Mouse (Mus musculus) monocyte, adult 2 months (primary cell): ENCODE results near the gene Gabpb1.
"Not testable (repeated sequence)": the region's sequence is repeated elsewhere in the genome, so short reads cannot be mapped to it uniquely, and the experiment has no call there.

Source experiments
- DNase-seq, 2 experiments: peaks; one replicate each; pipeline ENCODE4 v3.0.0; 2022; ENCODE audit warnings: low spot score in 2 of 2, low read depth in 1 of 2

The Gabpb1 gene

DNA sequence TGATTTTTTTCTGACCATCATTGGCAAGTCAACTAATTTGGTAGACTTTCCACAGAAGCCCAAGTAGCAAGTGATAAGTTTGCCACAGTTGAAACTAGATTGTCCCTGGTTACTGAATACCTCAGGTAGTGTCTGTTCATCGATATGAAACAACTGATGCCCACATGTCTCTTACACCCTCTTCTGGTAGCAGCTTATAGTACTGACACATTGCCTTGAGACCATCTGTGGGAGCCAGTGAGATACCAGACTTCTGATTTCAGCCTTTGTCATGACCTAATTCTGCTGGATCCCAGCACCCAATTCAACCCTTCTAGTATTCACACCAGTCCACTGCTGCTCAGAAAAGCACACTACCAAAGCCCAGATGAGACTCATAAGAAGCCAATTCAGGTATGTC lies 31.4 kb downstream of the Gabpb1 start:
- DNase-seq = no peak

DNA sequence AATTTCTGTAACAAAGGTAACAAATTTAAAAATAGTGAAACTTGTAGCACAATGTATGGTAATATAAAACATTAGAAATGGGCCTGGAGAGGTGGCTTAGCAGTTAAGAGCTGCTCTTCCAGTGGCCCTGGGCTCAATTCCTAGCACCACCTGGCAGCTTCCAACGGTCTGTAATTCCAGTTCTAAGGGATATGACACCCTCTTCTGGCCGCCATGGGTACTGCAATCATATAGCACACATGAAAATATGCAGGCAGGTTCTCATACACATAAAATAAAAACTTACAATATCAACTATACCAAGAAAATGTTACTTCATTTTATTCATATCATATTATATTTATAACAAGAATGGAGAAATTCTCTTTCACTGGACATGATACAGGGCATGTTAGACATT lies 35.8 kb downstream of the Gabpb1 start:
- DNase-seq = no peak

DNA sequence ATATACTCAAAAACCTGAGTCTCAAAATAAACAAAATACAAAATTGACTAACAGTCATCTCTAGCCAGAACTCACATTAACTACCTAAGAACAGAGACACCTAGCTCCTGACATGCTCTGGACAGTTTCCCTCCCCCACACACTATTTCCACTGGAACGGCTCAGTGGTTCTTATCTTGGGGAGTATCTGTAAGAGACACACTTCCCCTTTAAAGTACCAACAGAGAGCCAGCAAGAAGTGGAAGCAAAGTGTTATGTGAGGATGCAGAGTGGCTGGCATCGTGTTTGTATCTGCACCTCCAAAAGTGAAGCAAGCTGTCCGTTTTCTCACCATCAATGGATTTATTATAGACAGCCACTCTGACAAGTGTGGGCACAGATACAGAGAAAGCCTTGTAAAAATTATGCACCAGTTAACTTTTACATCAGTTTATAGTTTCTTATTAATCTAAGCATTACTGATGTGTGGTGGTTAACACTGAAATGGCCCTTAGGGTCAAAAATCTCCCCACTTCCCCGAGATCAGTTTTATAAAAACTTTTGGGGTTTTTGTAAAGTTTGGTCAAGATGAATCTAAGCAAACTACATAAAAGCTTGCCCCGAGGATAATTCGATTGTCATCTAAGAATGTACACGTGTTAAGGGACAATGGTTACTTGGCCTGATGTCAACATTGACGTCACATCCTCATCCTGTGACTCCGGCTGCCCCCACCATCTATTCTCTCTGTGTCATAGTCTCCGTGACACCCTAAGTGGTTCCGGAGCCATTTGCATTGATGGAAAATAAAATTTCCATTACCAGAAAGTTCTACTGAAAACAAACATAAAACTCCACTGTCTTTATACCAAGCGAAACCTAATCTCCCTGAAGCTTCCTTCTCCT lies 40.0 kb downstream of the Gabpb1 start:
- no peak for DNase-seq

DNA sequence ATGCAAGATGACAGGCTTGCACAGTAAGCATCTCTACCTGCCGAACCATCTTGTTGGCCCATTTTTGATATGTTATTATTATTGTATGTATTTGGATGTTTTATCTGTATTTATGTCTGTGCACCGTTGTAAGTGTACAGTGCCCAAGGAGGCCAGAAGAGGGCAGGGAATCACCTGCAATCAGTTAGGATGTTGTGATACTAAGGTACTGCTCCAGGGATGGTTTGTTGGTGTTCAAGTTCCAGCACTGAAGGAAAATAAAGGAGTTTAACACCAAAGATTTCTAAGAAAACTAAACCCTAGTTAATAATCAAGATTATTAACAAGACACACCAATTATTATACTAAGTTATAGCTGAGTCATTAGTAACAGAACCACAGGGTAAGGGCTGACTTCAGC lies 43.0 kb downstream of the Gabpb1 start:
- DNase-seq = no peak

DNA sequence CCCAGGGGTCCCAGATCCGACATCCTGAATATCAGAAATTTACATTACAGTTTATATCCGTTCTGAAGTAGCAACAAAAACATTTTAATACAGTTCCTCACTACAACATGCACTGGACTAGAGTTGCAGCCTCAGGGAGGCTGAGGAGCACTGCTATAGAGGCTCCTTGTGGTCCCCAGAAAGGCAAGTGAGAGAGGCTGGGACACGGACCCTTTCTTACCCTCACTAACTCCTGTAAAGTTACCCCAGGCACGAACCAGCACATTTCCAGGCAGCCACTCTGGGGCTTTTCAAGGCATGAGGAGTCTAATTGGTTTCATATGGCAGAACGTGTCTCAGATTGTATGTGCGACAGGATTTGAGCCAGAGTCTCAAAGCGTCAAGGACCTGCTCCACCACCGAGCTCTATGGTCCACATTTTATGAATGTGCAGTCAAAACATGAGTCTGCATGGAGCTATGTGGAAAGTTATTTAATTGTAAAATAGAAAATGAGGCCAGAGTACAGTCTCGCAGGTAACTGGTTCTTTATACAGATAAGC lies 47.6 kb downstream of the Gabpb1 start:
- DNase-seq = no peak

DNA sequence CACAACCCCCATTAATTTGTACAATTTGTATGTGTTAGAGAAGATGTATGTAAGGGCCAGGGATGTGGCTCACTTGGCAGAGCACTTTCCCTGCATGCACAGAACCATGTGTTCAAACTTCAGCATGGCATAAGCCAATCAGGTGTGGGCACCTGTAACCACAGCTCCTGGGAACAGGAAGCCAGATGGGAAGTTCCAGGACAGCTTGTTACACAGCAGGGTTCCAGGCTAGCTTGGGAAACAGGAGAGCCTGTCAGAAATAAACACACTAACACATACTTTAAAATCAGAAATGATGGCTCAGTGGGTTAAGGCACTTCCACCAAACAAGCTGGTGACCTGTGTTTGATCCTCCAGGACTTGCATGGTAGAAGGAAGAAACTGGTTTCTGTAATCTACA lies 53.0 kb downstream of the Gabpb1 start:
- no peak for DNase-seq

DNA sequence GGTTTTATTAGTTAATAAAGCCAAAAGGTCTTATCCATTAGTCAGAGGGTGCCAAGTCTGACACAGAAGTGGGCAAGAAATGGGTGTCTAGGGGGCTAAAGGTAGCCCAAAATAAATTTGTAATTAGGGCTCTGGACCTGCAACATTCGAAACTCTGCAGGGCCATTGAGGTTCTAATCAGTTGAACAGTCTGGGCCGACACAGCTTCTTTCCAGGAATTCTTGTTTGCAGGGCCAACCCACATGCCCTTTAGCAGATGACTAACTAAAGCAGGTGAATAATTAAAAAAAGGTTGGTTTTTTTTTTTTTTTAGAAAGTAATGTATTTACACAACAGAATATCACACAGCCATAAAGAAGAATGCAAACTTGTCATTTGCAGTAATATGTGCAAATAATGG lies 53.7 kb downstream of the Gabpb1 start:
- DNase-seq = no peak

DNA sequence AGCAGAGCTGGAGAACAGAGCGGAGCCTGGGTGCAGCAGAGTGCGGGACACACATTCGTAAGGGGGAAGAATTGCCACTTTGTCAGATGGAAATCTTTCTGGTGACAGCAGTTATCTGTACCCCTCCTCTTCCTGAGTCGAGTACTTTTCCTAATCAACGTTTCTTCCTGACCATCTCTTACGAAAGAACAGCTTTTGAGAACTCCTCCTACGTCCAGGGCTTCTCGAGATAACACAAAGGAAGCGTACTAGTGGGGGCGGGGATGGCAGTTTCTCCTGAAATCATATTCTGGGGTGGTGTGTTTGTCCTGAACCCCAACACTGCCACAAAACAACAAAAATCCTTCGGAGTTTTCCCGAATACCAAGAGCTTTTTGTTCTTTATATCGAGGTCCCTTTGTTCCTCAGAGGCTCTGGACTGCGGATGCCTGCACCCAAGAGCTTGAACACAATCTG lies 56.9 kb downstream of the Gabpb1 start, which contains the start of gene Hdc:
Gene Hdc, minus strand, starts transcription at position 51 of the 456 bp plus-strand sequence.
- no peak for DNase-seq

DNA sequence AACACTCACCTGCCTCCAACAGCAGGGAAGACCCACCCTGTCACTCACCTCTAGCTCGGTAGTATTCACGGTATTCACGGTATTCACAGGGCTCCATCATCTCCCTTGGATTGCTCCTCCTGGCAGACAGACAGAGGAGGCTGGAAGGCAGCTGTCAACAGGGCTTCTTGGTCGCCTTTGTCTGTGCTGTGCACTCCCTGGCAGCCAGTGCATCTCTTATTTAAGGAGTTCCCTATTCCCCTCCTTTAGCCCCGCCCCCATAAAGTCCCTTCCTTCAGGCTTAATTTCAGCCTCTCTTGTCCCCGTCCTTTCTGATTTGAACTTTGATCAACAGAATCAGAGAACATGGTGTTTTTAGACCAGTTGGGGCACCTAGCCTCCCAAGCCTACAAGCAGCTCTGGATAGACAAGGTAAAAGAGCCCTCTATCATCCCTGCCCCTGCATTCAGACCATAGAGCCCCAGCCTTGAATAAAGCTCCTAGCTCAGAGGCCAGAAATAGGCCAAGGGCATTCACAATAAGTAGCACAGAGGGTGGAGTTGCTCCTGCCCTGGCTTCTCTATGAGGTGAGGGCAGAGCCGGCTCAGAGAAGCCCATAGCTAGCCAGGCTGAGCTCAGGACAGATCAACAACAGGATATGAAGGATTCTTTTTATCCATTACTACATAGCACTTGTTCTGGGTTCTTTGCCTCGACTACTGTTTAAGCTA lies 57.5 kb downstream of the Gabpb1 start:
- DNase-seq = no peak

DNA sequence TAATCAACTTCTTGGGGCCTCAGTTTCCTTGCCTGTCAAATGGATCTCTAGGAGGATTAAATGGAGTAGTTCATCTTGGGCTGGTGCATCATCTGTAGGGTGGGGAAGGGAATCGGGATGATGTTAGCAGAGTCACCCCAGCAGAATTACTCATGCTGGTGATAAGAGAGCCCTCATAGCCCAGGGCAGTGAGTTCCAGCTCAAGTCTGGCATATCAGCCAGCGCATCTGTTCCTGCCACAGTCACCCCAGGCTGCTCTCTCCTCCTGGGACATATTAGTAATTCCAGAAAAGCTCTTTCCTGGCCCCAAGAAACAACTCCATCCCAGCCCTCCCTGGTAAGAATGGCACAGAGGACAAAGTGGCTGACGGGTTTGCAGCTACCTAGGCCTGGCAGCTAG lies 60.8 kb downstream of the Gabpb1 start:
- no peak for DNase-seq

DNA sequence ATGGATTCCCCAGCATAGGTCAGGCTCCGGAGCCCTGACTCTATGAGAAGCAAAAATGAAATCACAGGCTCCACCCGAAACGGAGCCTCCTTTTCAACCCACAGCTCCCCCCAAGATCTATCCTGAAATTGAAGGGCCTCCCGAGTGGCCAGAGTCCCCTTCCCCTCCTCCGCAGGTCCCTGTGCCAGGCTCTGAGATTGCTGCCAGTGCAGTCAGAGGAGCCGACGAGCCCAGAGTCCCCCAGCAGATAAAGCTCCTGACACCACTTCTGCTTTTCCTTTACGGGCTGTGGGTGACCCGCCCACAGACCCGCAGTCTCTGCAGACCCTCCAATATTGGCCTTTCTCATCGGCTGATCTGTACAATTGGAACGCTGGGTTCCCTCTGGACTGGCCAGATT lies 66.5 kb downstream of the Gabpb1 start:
- DNase-seq = not testable (repeated sequence)

DNA sequence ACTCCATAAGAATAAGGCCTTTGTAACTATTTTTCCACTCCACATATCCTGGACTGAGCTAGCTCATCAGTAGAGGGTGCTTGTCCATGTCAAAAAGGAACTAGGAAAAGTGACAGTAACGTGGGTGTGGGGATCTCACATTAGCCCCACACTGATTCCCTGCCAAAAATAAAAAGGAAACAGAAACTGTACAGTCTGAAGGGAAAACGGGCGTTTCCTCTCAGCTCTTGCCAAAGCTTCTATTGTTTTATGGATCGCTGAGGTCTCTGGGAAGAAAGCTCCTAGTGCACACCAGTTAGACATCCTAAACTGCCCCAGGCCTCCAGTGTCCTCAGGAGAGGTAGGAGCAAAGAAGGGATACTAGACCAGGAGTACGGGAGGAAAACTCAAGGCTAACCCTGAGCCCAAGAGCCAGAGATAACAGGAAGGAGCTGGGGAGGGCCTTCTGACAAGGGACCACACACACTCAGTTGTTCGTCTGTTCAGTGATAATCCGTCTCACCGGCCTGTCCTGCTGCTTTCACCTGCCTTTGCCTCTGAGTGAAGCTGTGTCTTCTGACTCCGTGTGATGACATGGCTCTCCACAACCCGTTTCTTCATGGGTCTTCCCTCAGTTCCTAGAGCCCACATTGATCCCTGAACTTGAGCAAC lies 68.5 kb downstream of the Gabpb1 start:
- no peak for DNase-seq

DNA sequence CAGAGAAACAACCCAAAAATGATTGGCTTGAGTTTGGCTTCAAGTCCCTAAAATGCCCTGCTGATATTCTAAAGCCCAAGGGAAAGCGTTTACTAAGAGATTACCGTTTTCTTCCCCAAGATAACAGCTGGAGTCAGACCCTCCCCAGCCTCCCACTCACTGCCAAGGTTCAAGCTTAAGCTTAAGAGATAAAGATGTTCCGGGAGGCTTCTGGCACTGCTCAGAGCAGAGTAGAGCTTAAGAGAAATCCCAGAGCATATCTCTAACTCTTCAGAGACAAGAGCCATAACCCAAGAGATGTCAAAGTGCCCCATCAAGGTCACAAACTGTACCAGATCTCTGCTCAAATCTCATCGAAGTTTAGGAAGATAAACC lies 69.5 kb downstream of the Gabpb1 start:
- no peak for DNase-seq

DNA sequence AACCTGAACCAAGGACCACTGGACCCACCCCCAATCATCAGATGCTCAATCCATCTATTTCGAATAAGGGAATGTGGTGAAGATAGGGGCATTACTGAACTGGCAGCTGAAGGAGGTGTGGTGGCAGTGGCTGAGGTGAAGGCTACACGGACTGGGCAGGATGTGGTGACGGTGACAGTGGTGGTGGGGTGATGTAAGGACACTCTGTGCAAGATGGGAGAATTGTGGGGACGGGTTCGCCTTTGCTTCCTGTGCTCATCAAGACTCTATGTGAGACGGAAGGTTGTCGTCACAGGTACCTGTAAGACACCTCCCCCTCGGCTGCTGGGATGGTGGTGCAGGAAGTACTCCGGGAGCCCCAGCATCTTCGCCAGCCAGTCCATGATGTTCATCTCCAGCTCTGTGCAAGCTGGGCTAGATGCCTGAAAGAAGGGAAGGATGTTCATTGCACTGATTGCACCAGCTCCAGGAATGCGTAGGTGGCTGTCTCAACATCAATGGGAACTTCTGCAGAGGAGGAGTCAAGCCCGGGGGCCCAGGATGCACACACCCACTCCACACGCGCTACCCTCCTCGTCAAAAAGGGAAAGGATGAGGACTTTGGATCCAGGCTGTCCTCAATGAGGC lies 70.0 kb downstream of the Gabpb1 start:
- DNase-seq = no peak

DNA sequence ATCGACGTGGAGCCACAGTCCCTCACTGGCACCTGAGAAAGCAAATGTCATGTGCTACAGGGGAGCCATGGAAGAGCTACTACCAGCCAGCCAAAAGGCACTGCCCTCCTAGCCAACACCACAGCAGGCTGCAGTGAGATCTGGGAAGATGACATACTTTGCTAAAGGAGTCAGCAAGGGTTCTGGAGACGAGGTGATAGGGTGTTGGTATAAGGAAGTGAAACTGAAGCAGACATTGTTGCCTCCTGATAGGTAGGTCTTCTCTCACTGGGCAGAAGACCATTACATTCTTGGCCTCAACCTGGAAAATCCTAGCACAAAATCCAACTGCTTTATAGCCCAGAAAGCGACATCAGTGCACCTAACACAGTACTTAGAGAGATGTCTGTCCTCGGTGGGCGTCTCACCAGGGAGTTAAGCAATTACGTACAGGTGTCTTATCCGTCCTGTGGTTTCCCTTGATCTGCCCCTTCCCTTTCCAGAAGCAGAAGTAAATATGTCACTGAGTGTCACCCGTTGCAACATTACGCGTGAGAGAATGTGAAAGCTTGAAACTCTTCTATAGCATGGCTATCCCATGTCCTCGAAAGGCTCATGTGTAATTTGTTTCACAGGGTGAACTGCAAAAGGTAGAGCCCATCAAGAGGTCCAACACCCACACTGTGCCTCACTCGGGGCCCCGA lies 74.1 kb downstream of the Gabpb1 start:
- DNase-seq = peak; percentile 25 to 42

DNA sequence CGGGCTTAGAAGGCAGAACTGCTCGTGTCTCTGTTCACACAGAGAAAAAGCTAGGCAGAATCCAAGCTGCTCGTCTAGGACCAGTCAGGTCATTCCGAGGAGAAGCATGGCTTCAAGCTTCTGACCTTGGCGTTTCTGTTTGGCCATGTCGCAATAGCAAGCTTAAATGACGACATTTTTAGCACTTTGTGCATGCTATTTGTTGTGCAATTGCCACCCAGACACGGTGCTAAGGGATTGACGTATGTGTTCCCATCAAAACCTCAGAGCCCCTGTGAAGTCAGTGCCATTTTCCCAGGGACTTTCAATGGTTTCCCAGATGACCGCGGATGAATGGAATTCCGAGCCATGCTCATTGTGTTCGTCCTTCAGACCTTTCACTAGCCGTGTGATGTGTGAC lies 75.6 kb downstream of the Gabpb1 start:
- DNase-seq = peak; percentile 22 to 24

DNA sequence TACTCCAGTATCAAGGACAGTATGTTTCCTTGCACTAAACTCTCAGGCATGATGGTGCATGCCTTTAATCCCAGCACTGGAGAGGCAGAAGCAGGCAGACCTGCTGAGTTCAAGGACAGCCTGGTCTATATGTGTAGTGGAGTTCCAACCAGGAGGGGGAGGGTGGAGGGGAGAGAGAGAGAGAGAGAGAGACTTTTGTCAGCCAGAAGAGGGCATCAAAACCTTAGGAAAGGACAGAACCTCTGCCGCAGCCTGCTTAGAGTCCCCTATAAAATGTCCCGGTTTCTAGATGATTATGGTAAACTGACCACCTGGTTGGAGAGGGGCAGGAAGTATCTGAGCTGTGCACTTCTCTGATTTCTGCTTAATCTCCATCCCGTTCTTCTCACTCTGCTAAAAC lies 77.1 kb downstream of the Gabpb1 start:
- no peak for DNase-seq

DNA sequence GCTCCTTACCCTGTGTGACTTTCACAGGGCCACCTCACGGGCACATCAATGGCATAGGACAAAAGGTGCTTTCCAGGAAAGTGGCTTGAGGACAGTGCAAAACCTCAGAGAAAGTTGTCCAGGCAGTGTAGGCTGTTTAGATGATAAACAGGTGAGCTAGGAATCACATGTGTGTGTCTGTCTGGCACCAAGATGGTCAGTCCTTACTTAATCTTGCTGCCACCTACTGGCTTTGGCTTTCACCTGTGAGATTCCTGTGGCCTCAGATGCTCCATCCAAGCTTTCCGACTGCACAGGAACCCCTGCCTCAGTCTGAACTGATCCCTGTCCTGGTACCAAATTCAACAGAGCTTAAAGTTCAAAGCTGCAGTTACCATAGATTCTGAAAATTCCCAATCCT lies 77.8 kb downstream of the Gabpb1 start:
- no peak for DNase-seq

DNA sequence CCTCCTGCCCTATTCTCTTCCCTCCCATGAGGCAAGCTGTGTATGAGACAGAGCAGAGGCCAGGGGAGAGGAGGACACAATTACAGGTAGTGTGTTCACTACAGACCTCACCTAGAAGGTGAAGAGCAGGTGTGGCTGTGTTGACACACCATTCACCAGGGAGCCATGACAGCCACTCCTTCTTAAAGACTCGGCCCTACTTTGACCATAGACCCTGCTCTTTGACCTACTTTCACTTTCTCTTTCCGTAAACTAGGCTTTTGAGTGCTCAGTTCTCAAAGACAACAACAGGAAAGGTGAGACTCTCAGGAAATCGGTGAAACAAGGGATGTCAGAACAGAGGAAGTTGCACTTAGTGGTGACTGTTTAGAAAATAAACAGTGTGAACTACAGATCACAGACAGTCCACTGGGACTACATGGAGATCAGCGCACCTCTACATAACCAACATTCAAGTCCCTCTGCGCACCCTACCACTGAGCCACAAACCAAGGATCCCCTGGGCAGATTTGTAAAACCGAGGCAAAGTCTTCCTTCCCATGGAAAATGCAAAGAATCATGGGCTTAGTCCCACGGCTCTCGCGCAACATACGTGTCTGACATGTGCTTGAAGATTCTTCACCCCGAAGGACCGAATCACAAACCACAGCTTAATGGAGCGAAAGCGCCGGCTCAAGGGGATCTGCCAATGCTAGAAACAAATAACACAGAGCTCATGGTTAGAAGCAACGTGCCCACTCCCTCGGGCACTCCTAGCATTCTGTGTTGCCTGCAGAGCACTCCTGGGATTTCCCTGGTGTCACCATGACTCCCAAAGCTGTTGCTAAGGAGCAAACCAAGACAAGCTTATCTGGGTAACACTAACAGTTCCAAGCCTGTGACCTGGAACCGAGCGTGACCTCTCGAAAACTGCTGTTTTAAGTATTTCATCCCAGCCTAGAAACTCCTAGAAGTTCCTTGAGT lies 78.6 kb downstream of the Gabpb1 start:
- DNase-seq = no peak
